Mouse (Mus musculus) CH12.LX (cell line): ENCODE data around the gene Cldn1.

Experiments used
- BHLHE40 ChIP-seq: IDR thresholded peaks from 2 replicates; pipeline ENCODE4 v1.6.1; 2011; ENCODE audit warnings: mild to moderate bottlenecking, low read depth, low read length, improper control_type of control experiment
- CHD1 ChIP-seq: IDR thresholded peaks from 2 replicates; pipeline ENCODE4 v1.6.1; 2012; ENCODE audit warnings: low read depth, low read length, improper control_type of control experiment, inconsistent platforms
- CTCF ChIP-seq, 2 experiments: IDR thresholded peaks in 1 of 2; conservative IDR thresholded peaks in 1 of 2; 2 replicates each; pipeline ENCODE4 v1.5.1; 2011 to 2012; ENCODE audit warnings: low read depth in 2 of 2, low read length in 2 of 2, improper control_type of control experiment in 1 of 2, inconsistent platforms in 1 of 2, mild to moderate bottlenecking in 1 of 2, moderate library complexity in 1 of 2
- E2F4 ChIP-seq: IDR thresholded peaks from 2 replicates; pipeline ENCODE4 v1.6.1; 2011; ENCODE audit warnings: low read depth, low read length, improper control_type of control experiment; ENCODE audit not compliant: insufficient replicate concordance
- EP300 ChIP-seq: IDR thresholded peaks from 2 replicates; pipeline ENCODE4 v1.6.1; 2011; ENCODE audit warnings: low read length, improper control_type of control experiment
- GABPA ChIP-seq: IDR thresholded peaks from 2 replicates; pipeline ENCODE4 v1.6.1; 2012; ENCODE audit warnings: low read depth, low read length, improper control_type of control experiment, inconsistent platforms; ENCODE audit not compliant: insufficient replicate concordance
- JUND ChIP-seq: conservative IDR thresholded peaks from 2 replicates; pipeline ENCODE4 v1.6.1; 2011; ENCODE audit warnings: low read depth, low read length, improper control_type of control experiment
- KAT2A ChIP-seq: IDR thresholded peaks from 2 replicates; pipeline ENCODE4 v1.6.1; 2012; ENCODE audit warnings: low read length, improper control_type of control experiment, inconsistent platforms; ENCODE audit not compliant: insufficient replicate concordance
- MAFK ChIP-seq: IDR thresholded peaks from 2 replicates; pipeline ENCODE4 v1.6.1; 2011; ENCODE audit warnings: low read length, improper control_type of control experiment; ENCODE audit not compliant: insufficient replicate concordance
- MYC ChIP-seq: IDR thresholded peaks from 2 replicates; pipeline ENCODE4 v1.6.1; 2011; ENCODE audit warnings: low read depth, mild to moderate bottlenecking, improper control_type of control experiment, low read length
- POLR2A ChIP-seq: IDR thresholded peaks from 2 replicates; pipeline ENCODE4 v1.6.1; 2011; ENCODE audit warnings: low read depth, mild to moderate bottlenecking, improper control_type of control experiment, low read length
- SIN3A ChIP-seq: IDR thresholded peaks from 2 replicates; pipeline ENCODE4 v1.6.1; 2012; ENCODE audit warnings: low read length, improper control_type of control experiment, inconsistent platforms
- USF1 ChIP-seq: IDR thresholded peaks from 2 replicates; pipeline ENCODE4 v1.6.1; 2014; ENCODE audit warnings: low read depth, mild to moderate bottlenecking, inconsistent platforms, low read length, improper control_type of control experiment

DNA sequence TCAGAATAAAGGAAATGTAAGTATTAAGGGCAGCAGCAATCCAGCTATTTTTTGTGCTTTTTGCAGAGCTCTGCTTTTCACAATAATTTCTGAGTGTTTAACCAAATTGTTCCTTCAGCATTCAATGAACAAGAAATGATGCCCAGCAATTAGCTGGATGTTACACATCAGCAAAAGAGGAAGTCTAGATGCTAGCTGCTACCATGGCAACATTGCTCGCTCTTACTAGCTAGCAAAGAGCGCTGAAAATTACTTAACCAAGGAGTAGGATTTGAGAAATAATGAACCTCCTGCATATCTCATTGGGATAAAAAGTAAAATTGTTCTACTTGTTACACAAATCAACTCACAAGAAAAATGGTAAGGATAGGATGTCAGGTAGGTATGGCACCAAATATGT is 62.2 kb downstream of the Cldn1 start:
- no peak for TF ChIP-seq JUND
- TF ChIP-seq SIN3A = no peak
- TF ChIP-seq EP300 = no peak
- no peak for TF ChIP-seq MYC
- no peak for TF ChIP-seq CTCF (conservative IDR thresholded peaks at IDR 0.05 in 1 of 2, IDR thresholded peaks at IDR 0.05 in 1 of 2; ENCODE audit: low read depth in 2 of 2, low read length in 2 of 2)
- no peak for TF ChIP-seq MAFK
- no peak for TF ChIP-seq USF1
- TF ChIP-seq POLR2A = no peak
- no peak for TF ChIP-seq KAT2A
- TF ChIP-seq GABPA = no peak
- TF ChIP-seq CHD1 = no peak
- TF ChIP-seq BHLHE40 = no peak
- no peak for TF ChIP-seq E2F4
